Mouse (Mus musculus) E14TG2a.4 (cell line): Measurements from ENCODE around the gene Tmem50a.

Experiments used
- CTCF ChIP-seq: conservative IDR thresholded peaks from 2 replicates; pipeline ENCODE4 v1.5.1; 2014; ENCODE audit warnings: low read length
- POU5F1 ChIP-seq: IDR thresholded peaks from 2 replicates; pipeline ENCODE4 v1.6.1; 2014; ENCODE audit warnings: low read length, borderline replicate concordance

DNA sequence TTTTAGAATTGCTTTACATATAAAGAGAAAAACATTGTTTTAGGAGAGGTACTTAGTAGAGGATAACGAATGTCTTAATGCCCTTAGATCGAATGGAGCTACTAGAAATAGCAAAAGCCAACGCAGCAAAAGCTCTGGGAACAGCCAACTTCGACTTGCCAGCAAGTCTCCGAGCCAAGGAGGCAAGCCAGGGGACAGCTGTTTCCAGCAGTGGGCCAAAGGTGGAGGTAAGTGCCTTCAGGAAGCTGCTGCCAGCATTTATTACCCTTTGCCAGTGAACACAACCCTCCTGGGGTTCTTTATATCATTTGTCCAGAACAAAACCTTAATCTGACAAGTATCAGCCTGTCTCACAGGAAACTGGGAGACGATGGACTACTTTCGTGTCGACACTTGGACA, 10.4 kb upstream of the Tmem50a start:
- TF ChIP-seq CTCF (no peak), POU5F1 (no peak)
